10 mouse cellular contexts compared by ENCODE assay signal in genomic region chr6:89353101-89353500, GRCm38 (mm10). TPM values are rescaled to one million over a fixed set of nuclear protein-coding genes. Genes with fewer than 3 reads are reported as not detected.
A peak's percentile ranks its signal among the peaks of the same experiment; 100 is the strongest.
DNase-seq lines count a peak whose midpoint lies in the region; ATAC-seq lines count a peak whose summit lies in the region.
"Had no signal": no experiment of that assay in that cellular context is flagged by ENCODE, and none has a peak within 500 bp of the region (broad histone marks: within the 10 kb centered on the region; RNA-seq: fewer than 3 reads in every experiment).

No protein-coding gene starts in this region.

- H3K27ac ChIP-seq in heart, embryonic 16.5 days (ENCODE audit: low read length), result 0 out of 2 replicates have a peak overlapping the region, but pooled peaks have one; percentile 2
- H3K27ac ChIP-seq in embryonic facial prominence, embryonic 15.5 days (replicated peaks), result peak overlapping the region; percentile 86

- no peaks in the 10 kb centered on the region for H3K27me3 ChIP-seq in heart, embryonic 16.5 days (ENCODE audit: control insufficient read depth, insufficient read depth, low read length)
- no peaks in the 10 kb centered on the region for H3K27me3 ChIP-seq in embryonic facial prominence, embryonic 15.5 days

- H3K9ac ChIP-seq in heart, embryonic 16.5 days (ENCODE audit: low read length), result peak overlapping the region; percentile 27; the same call in 1 of the 2 replicates
- no peak overlapping the region for H3K9ac ChIP-seq in embryonic facial prominence, embryonic 15.5 days

- no peak for DNase-seq in heart, adult 9 months (ENCODE audit: low spot score in 2 of 2)
- peak; percentile 46 for DNase-seq in adrenal gland, postnatal 25 days
- DNase-seq in kidney, postnatal 36 days, result peak; percentile 73 to 74
- no peak for DNase-seq in right cerebral cortex, postnatal 4 days
- DNase-seq in right cerebral cortex, adult 2 months (ENCODE audit: low spot score in 2 of 2), result no peak
- DNase-seq in lung, postnatal 4 days, result no peak

- no peak overlapping the region for H3K4me2 ChIP-seq in heart, embryonic 16.5 days (ENCODE audit: low read depth, low read length)
- no peak overlapping the region for H3K4me2 ChIP-seq in embryonic facial prominence, embryonic 15.5 days (replicated peaks)

- ATAC-seq in heart, embryonic 16.5 days (replicated peaks; ENCODE audit: extremely low read depth, insufficient read depth, low FRiP score), result no peak
- ATAC-seq in embryonic facial prominence, embryonic 15.5 days (ENCODE audit: insufficient number of reproducible peaks, low FRiP score, low TSS enrichment, low read depth), result no peak
- ATAC-seq: activated CD4-positive, CD25-positive, alpha-beta regulatory T cell, adult 4 months; forebrain, embryonic 16.5 days had no signal

- H3K4me3 ChIP-seq in heart, embryonic 16.5 days (ENCODE audit: low read length), result no peak overlapping the region
- H3K4me3 ChIP-seq in embryonic facial prominence, embryonic 15.5 days (replicated peaks), result no peak overlapping the region

- peaks cover 50% of the 10 kb centered on the region for H3K4me1 ChIP-seq in heart, embryonic 16.5 days (ENCODE audit: control insufficient read depth, insufficient read depth, low read length)
- H3K4me1 ChIP-seq in embryonic facial prominence, embryonic 15.5 days, result peaks cover 88% of the 10 kb centered on the region

- no peaks in the 10 kb centered on the region for H3K9me3 ChIP-seq in heart, embryonic 16.5 days (replicated peaks; ENCODE audit: control insufficient read depth, low read length)
- no peaks in the 10 kb centered on the region for H3K9me3 ChIP-seq in embryonic facial prominence, embryonic 15.5 days (replicated peaks)

- 41% methylated on average over 8 of the region's 8 CpGs for WGBS in heart, embryonic 16.5 days
- 51% methylated on average over 8 of the region's 8 CpGs for WGBS in embryonic facial prominence, embryonic 15.5 days

- H3K36me3 ChIP-seq in heart, embryonic 16.5 days (ENCODE audit: control insufficient read depth, insufficient read depth), result peaks cover 9% of the 10 kb centered on the region; the same call in 1 of the 2 replicates
- peaks cover 56% of the 10 kb centered on the region for H3K36me3 ChIP-seq in embryonic facial prominence, embryonic 15.5 days

RNA-seq across cellular contexts. Expression of gene Plxna1, which starts 9.3 kb away (rescaled TPM):
- 7.5 and 12.2 TPM in 2 replicates for polyA plus RNA-seq in heart, embryonic 16.5 days (2015; fragmentation: Nextera tagmentation; extraction: Ambion mirVana)
- total RNA-seq in adrenal gland, postnatal 25 days (2021), result 137 and 164 TPM in 2 replicates
- 31.7 and 33.2 TPM in 2 replicates for polyA plus RNA-seq in embryonic facial prominence, embryonic 15.5 days (2015; fragmentation: Nextera tagmentation; extraction: Ambion mirVana)

Comparison
In these comparisons a context has a peak if more than half of its experiments do, and no peak if none do; other contexts are left out.
1. DNase-seq: peak in adrenal gland, postnatal 25 days (single experiment) and kidney, postnatal 36 days (2 of 2); none in heart, adult 9 months (0 of 2), right cerebral cortex, postnatal 4 days (single experiment), right cerebral cortex, adult 2 months (0 of 2) and lung, postnatal 4 days (0 of 2).